Mouse (Mus musculus) gastrocnemius, postnatal 14 days (tissue): Measurements from ENCODE around the gene Ctsw. TPM values are rescaled to one million over a fixed set of nuclear protein-coding genes. Genes with fewer than 3 reads are reported as not detected.
"Not testable (repeated sequence)": the region's sequence is repeated elsewhere in the genome, so short reads cannot be mapped to it uniquely, and the experiment has no call there.

Experiments
- DNase-seq: peaks from one replicate; pipeline ENCODE4 v3.0.0; 2021; ENCODE audit warnings: mixed read lengths
- intact Hi-C: fragments of 180-260 bp; cut with DNase I; formaldehyde crosslinking; loops from one replicate; pipeline ENCODE4 v1.15.1; 2025; ENCODE audit warnings: low total_unique reads
- long read RNA-seq, 2 experiments: library from polyadenylated mRNA; stranded (forward); transcript quantifications; one replicate each; pipeline ENCODE4 v2.0.0; 2021
- total RNA-seq, 2 experiments: library from RNA; stranded (reverse); gene quantifications; 2 replicates each; pipeline ENCODE4 v1.2.3; 2021

Gene Ctsw
- total RNA-seq, result not detected
- long read RNA-seq, experiment 1, result 0 reads
- long read RNA-seq, experiment 2, result 0 reads

- intact Hi-C loops, result no loop called here
Measured at GRCm38 (mm10) chr19:5468374-5468773, at the start of gene Ctsw. Gene Ctsw (minus strand): TSS chr19:5468507.

GRCm38 (mm10) chr19:5516906-5517505 is 48.7 kb upstream of the Ctsw start:
- no peak for DNase-seq
- intact Hi-C loops, result no loop called here

More at GRCm38 (mm10) chr19:5468374-5468773, at the start of gene Ctsw:
- DNase-seq, result no peak

DNA sequence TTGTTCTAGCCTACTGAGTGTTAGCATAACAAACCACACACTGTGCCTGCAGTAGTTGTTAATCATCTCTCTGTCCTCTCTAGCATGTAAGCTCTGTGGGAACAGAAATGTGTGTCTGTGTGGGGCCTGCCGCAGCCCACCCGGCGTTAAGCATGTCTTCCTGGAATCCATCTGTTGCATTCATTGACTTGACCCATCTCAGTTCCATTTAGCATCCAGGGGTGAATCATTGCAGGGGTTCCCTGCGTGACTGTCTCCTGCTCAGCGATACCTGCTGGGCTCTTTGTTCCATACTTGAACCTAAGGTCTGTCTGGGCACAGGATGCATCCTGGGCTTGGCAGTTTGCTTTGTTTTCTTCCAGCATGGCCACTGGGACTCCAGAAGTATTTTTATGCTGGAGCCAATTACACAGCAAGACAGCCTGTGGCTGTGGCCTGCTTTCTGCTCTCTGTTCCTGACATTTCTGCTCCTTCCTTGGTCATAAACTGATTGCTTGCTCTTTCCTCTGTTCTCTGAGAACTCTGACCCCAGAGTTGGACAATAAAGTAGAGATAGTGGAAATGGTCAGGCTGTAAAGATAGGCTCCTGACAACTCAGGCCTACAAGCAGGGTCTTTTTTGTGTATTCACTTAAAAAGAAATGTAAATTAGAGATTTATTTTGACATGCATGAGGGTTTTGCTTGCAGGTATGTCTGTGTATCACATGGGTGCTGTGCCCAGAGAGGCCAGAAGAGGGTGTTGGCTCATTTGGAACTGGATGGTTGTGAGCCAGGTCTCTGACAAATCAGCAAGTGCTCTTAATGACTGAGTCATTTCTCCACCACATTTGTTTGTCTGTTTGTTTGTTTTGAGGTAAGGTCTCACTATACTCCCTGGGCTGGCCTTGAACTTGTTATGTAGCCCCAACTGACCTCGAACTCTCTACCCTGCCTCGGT is 47.8 kb upstream of the Ctsw start:
- DNase-seq, result no peak
- intact Hi-C loops, result no loop called here

DNA sequence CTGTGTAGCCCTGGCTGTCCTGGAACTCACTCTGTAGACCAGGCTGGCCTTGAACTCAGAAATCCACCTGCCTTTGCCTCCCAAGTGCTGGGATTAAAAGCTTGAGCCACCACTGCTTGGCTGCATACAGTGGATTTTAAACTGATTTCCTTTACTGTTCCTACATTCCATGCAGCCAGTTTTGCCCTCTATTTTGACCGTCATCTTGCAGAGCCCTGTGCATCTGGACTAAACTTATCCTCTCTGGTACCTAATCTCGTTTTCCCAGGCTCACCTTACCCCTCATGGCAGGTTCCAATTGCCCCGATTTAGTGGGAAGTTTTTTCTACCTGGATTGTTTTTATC is 44.7 kb upstream of the Ctsw start:
- intact Hi-C loops, result no loop called here
- no peak for DNase-seq

- intact Hi-C loops, result no loop called here
- no peak for DNase-seq
Measured at GRCm38 (mm10) chr19:5512091-5513004, 44.0 kb upstream of the Ctsw start.

DNA sequence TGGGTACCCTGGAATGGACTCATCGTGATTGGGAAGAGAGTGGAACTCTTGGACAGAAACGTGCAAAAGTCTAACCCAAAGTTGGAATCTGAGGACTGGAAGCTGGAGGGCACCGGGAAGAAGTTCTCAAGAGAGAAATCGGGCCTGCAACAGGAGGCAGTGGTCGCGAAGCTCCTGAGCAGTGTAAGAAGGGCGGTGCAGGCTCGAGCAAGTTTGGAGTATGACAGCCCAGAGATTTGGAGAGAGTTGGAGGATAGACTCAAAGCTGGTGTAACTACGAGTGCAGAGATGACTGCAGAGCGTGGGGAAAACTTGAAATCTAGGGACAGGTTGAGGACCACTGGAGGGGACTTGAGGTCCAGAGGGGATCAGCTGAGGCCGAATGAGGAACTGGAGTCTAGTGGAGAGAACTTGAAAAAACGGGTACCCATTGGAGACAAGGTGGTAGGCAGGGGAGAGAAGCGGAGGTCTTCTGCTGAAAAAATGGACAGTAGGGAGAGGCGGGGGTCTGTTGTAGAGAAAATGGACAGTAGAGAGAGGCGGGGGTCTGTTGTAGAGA is 42.8 kb upstream of the Ctsw start:
- no peak for DNase-seq
- intact Hi-C loops, result no loop called here

GRCm38 (mm10) chr19:5510031-5511026 is 42.0 kb upstream of the Ctsw start, which contains the start of gene Snx32:
Gene Snx32 (minus strand): TSS chr19:5510538.
- DNase-seq, result peak; percentile 97
- intact Hi-C loops, result no loop called here

DNA sequence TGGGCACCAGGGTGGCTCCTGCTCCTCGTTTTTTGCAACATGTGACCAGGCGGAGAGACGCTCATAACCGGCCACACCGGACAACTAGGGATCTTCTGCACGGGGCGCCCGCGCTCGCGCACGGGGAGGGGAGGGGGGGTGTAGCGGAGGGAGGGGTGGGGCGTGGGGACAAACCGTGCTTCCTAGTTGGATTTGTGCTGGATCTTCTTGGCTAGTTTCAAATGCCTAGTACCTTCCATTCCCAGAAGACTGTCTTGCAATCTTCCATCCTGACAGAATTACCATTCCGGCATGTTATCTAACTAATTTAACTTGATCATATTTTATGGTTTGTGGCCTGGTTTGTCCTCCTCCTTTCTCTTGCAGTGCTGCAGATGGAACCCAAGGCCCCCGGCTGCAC is 35.4 kb upstream of the Ctsw start, which contains the start of gene 1700020D05Rik:
TSS of gene 1700020D05Rik (minus strand) at position 101 of the 400 bp plus-strand sequence.
- intact Hi-C loops, result no loop called here
- DNase-seq, result no peak

DNA sequence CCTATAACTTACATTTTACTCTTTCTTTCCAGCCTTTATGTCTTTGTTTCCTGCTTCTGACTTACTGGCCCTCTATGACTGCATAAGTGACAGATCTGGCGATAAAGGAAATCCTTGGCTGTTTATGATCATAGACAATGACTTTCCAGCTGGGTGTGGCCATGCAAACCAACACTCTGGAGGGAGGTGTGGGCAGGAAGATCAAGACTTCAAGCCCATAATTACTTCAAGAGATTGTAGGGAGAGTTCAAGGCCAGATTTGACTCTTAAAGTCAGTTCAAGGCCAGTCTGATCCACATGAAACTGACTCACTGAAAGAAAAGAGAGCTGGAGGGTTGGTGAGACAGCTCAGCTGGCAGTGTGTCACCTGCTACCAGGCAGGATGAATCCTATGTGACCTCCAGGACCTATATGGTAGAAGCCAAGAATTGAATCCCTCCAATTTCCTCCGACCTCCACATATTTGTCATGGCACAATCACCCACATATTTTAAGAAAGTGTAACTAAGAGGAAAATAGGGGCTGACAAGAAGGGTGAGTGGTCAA is 32.1 kb upstream of the Ctsw start:
- intact Hi-C loops, result no loop called here

GRCm38 (mm10) chr19:5496052-5496370 is 27.7 kb upstream of the Ctsw start:
- no peak for DNase-seq
- intact Hi-C loops, result no loop called here

More for the DNA sequence above, 32.1 kb upstream of the Ctsw start:
- DNase-seq, result no peak

DNA sequence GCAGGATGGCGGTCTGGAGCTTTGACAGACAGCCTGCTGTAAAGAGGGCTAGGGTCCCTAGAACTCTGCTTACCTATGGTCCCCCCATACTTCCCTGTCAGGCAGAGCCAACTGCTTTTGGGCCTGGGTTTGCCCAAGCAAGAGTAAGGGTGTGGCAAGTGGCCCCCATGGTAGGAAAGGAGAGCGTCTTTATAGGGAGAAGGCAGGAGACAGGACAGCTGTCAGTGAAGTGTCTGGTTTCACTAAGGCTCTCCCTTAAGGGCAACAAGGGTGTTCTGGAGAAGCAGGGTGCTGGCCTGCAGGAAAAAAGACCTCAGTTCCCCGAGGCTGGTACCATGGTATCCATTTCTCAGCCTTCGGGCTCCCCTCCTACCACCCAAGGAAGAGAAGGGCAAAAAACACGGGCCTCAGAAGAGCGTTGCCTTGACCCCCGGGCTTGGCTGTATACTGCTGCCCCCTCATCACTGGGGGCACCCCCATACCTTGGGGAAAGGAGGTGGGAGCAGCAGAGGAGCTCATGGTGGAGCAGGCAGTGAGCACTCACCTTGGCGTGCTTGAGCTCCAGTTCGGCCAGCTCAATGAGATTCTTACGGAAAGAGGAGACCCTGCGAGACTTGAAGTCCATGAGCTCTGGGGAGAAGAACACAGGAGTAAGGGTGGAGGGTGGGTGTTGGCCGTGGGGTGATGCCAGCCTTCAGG is 27.2 kb upstream of the Ctsw start:
- no peak for DNase-seq
- intact Hi-C loops, result no loop called here

- no peak for DNase-seq
Measured at GRCm38 (mm10) chr19:5494314-5494713, 26.0 kb upstream of the Ctsw start.

GRCm38 (mm10) chr19:5493301-5493721 is 25.0 kb upstream of the Ctsw start:
- intact Hi-C loops, DNase-seq: not testable (repeated sequence)

More at GRCm38 (mm10) chr19:5494314-5494713, 26.0 kb upstream of the Ctsw start:
- intact Hi-C loops, result no loop called here

- no peak for DNase-seq
- intact Hi-C loops, result no loop called here
Measured at GRCm38 (mm10) chr19:5492641-5493040, 24.3 kb upstream of the Ctsw start.

DNA sequence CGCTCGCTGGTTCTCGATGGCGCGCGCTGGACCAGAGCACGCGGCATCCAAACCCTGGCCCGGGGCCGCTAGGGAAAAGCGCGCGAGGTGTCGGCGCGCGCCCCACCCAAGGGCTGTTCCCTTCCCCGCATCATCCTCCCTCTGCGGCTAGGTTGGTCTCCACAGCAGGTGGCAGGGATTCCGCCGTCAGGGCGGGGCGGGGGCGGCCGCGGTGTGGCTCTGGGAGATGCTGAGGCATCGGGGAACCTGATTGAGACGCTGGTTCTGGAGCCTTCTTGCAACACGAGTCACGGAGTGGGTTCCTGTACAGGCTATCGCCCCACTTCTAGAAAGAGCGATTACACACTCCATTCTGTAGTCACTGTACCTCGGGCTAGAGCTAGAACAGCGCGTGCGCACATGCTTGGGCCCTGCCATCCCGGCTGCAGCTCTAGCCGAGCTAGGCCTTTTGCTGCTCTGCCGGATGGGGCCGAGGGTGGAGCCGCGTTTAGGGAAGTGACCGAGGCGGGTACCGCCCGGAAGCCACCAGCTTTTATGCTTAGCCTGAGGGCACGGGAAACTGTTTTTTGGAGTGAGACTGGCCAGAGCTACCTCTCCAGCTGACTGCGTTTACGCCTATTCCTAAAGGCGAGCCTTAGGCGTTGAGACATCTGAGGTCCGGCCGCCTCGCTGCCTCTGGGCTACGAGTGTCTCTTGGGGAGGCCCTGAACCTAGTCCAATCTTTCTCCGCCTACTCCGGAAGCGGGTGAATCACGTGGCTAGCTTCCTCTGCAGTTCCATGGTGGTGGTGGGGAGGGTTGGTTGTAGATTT is 22.8 kb upstream of the Ctsw start:
- intact Hi-C loops, result no loop called here
- peak; percentile 84 for DNase-seq

DNA sequence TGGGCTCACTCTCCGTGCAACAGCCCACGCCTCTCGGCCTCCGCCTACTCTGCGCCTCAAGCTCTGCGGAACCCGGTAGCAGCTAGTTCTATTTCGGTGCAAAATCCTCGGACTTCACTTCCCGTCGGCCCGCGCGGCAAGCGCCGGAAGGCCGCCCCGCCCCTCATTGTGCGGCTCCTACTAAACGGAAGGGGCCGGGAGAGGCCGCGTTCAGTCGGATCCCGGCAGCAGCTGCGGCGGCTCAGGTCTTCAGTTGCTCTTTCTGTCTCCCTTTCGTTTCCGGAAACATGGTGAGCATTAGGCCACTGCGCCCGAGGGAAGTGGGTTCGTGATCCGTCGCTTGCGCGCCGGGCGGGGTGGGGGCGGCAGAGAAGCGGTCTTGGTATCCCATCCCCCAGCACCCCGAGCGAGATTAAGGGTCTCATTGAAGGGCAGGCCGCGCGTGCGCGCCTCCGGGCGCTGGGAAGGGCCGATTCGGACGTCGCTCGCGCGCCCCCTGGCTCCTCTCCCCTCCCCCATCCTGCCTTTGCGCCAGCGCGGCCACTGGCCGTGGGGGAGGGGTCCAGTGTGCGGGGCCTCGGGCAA is 22.1 kb upstream of the Ctsw start, which contains the start of gene Cfl1:
TSS of gene Cfl1 (plus strand) at position 143 of the 585 bp plus-strand sequence.
- intact Hi-C loops, result no loop called here
- peak; percentile 94 for DNase-seq
